Mouse (Mus musculus) midbrain, embryonic 14.5 days (tissue): Measurements from ENCODE around the gene Cartpt. TPM values are rescaled to one million over a fixed set of nuclear protein-coding genes. Genes with fewer than 3 reads are reported as not detected.
"Not testable (repeated sequence)": the region's sequence is repeated elsewhere in the genome, so short reads cannot be mapped to it uniquely, and the experiment has no call there.

ENCODE experiments used
- ATAC-seq: fragments of 200-750 bp; cut with Nextera tagmentation; 2 replicates; pipeline ENCODE4 v1.8.0; 2017; ENCODE audit warnings: moderate number of reproducible peaks, moderate library complexity; ENCODE audit not compliant: low FRiP score, low TSS enrichment
- DNase-seq: peaks from one replicate; pipeline ENCODE4 v3.0.0-alpha.2; 2015
- H3K27ac ChIP-seq: fragments of 300-500 bp; sonication (generic); replicated peaks from 2 replicates; pipeline ENCODE4 v1.5.1; 2014; ENCODE audit warnings: mild to moderate bottlenecking, low read depth, low read length, moderate library complexity
- H3K27me3 ChIP-seq: fragments of 300-500 bp; sonication (generic); 2 replicates; pipeline ENCODE4 v1.6.1; 2014; ENCODE audit warnings: low read length, control low read depth, mixed read lengths; ENCODE audit not compliant: control insufficient read depth, insufficient read depth
- H3K36me3 ChIP-seq: fragments of 300-500 bp; sonication (generic); 2 replicates; pipeline ENCODE4 v1.6.1; 2014; ENCODE audit warnings: low read length, control low read depth; ENCODE audit not compliant: control insufficient read depth, insufficient read depth
- H3K4me1 ChIP-seq: fragments of 300-500 bp; sonication (generic); 2 replicates; pipeline ENCODE4 v1.6.1; 2014; ENCODE audit warnings: mild to moderate bottlenecking, antibody characterized with exemption, low read length, control low read depth; ENCODE audit not compliant: control insufficient read depth, insufficient read depth
- H3K4me2 ChIP-seq: fragments of 300-500 bp; sonication (generic); 2 replicates; pipeline ENCODE4 v1.6.1; 2014; ENCODE audit warnings: mild to moderate bottlenecking, low read length, moderate library complexity
- H3K4me3 ChIP-seq: fragments of 300-500 bp; sonication (generic); replicated peaks from 2 replicates; pipeline ENCODE4 v1.5.1; 2014; ENCODE audit warnings: low read depth, low read length
- H3K9ac ChIP-seq: fragments of 300-500 bp; sonication (generic); replicated peaks from 2 replicates; pipeline ENCODE4 v1.6.1; 2014; ENCODE audit warnings: mild to moderate bottlenecking, low read length, moderate library complexity
- H3K9me3 ChIP-seq: fragments of 300-500 bp; sonication (generic); 2 replicates; pipeline ENCODE4 v1.6.1; 2016; ENCODE audit warnings: low read length, control low read depth, mixed read lengths; ENCODE audit not compliant: control insufficient read depth
- WGBS: fragments of 180-500 bp; shearing (Covaris S2); extraction: QIAGEN DNeasy Blood & Tissue Kit; methylation state at CpG from one replicate; pipeline ENCODE4 v1.1.7; 2014; 5-methylcytosine and 5-hydroxymethylcytosine counted together
- polyA plus RNA-seq: library from polyadenylated mRNA; unstranded; fragments of >200 nt; fragmentation: Nextera tagmentation; extraction: Ambion mirVana; gene quantifications from 2 replicates; pipeline ENCODE4 v1.2.1, GENCODE M21; 2014

Gene Cartpt
- polyA plus RNA-seq, 1 experiment from 2014 or later = 18.4 TPM

DNA sequence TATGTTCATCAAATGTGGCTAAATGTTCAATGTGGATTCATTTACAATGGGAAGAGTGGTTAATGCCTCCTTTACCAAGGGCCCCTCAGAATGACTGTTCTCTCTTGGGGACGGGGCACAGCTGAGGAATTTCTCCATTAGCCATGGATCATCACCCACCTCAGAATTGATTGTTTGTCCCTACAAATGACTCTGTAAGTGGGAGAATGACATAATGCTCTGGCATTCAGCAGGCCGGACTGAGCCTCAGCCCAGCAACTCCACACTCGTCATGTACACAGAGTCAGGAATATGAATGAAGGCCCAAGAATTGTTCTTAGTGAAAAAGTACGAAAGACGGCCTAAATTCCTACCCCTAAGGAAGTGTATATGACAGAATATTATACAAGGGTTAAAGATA is 25.4 kb upstream of the Cartpt start:
- H3K27ac ChIP-seq = no peak overlapping the region
- H3K9me3 ChIP-seq = no peaks in the 10 kb centered on the region
- WGBS = 49% methylated on average over 5 of the region's 5 CpGs
- no peaks in the 10 kb centered on the region for H3K4me1 ChIP-seq
- ATAC-seq (no peak), DNase-seq (no peak)
- no peaks in the 10 kb centered on the region for H3K27me3 ChIP-seq
- H3K4me2 ChIP-seq = no peak overlapping the region
- no peaks in the 10 kb centered on the region for H3K36me3 ChIP-seq
- H3K4me3 ChIP-seq = no peak overlapping the region
- H3K9ac ChIP-seq = no peak overlapping the region

DNA sequence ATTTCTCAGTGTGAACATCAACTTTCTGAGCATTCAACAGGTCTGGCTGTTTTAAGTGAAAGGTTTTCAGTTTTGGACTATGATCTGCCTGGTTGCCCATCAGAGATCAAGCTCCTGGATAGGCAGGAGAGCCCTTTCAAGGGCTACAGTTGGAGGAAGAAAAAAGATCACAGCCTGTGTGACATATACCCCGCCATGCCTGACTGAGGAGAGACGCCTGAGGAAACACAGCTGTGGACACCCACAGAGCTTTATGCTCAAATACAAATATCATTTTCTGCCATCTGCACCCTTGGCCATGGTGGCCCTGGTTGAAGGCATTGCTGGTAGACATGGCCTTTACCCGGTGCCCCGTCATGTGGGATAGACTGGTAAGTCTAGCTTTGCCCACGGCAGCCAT is 14.7 kb upstream of the Cartpt start:
- H3K4me2 ChIP-seq = no peak overlapping the region
- ATAC-seq = no peak

DNA sequence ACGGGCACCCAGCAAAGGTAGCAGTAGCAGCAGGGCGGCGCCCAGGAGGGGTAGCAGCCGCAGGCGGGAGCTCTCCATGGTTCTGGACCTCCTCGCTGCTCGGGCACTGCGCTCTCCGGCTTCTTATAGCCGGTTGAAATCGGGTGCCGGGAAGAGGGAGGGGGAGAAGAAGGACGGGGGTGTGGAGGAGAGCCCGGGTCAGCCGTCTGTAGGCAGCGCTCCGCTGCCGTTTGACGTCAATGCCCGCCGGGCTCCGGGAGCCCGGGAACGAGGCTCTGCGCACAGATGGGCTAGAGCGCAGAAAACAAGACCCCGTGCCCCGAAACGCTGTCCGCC is 366 bp downstream of the Cartpt start:
- 1% methylated on average over 30 of the region's 30 CpGs for WGBS

More for the DNA sequence above, 14.7 kb upstream of the Cartpt start:
- H3K9ac ChIP-seq = no peak overlapping the region
- H3K4me3 ChIP-seq = no peak overlapping the region
- no peaks in the 10 kb centered on the region for H3K9me3 ChIP-seq
- DNase-seq = no peak
- no peaks in the 10 kb centered on the region for H3K27me3 ChIP-seq
- 82% methylated on average over 5 of the region's 5 CpGs for WGBS
- no peak overlapping the region for H3K27ac ChIP-seq
- no peaks in the 10 kb centered on the region for H3K36me3 ChIP-seq
- H3K4me1 ChIP-seq = no peaks in the 10 kb centered on the region

DNA sequence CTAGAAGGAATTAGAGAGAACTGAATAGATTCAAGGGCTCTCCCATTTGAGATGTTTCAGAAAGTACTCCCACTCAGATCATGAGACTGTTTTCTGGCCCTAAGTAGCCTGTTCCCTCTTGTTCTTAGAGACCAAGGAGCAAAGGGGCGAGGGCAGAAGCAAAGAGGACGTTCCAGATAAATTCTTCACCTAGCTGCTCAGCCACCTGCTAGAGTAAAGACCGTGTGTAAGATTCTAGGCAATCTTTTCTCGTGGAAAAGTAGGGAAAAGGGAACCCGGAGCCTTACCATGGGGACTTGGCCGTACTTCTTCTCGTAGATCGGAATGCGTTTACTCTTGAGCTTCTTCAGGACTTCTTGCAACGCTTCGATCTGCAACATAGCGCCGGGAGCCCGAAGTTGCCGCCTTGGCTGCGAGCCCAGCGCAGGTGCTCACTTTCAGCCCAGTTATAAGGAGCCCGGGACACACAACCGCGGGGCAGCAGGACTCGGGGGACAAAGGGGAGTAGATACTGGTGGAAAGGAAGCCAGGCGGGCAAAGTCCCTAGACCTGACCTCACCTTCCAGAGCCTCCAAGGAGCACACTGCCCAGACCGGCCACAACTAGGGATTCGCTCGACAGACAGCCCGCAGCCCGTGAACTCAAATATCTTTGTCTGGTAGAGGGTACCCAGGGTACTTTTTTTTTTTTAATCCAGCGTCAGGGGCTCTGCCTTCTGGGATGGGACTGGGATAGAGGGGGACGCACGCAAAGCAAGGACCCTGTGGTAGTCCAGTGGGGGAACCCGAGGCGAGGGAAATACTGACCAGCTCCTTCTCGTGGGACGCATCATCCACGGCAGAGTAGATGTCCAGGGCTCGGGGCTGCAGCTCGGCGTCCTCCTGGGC is 978 bp downstream of the Cartpt start:
- Histone ChIP-seq H3K27me3 (peaks cover 23% of the 10 kb centered on the region), H3K4me3 (peak overlapping the region; percentile 38), H3K4me2 (peak overlapping the region; percentile 81), H3K4me1 (peaks cover 9% of the 10 kb centered on the region), H3K36me3 (no peaks in the 10 kb centered on the region), H3K9me3 (no peaks in the 10 kb centered on the region), H3K9ac (peak overlapping the region; percentile 45), H3K27ac (no peak overlapping the region)
- 4% methylated on average over 38 of the region's 38 CpGs for WGBS
- DNase-seq (peak; percentile 39), ATAC-seq (no peak)

More for the DNA sequence above, 366 bp downstream of the Cartpt start:
- no peaks in the 10 kb centered on the region for H3K9me3 ChIP-seq
- H3K4me2 ChIP-seq = peak overlapping the region; percentile 81
- no peak overlapping the region for H3K27ac ChIP-seq
- peak; percentile 68 for DNase-seq
- peaks cover 9% of the 10 kb centered on the region for H3K4me1 ChIP-seq
- H3K27me3 ChIP-seq = peaks cover 23% of the 10 kb centered on the region
- H3K36me3 ChIP-seq = no peaks in the 10 kb centered on the region
- ATAC-seq = peak; percentile 50
- H3K9ac ChIP-seq = peak overlapping the region; percentile 45
- H3K4me3 ChIP-seq = peak overlapping the region; percentile 38

DNA sequence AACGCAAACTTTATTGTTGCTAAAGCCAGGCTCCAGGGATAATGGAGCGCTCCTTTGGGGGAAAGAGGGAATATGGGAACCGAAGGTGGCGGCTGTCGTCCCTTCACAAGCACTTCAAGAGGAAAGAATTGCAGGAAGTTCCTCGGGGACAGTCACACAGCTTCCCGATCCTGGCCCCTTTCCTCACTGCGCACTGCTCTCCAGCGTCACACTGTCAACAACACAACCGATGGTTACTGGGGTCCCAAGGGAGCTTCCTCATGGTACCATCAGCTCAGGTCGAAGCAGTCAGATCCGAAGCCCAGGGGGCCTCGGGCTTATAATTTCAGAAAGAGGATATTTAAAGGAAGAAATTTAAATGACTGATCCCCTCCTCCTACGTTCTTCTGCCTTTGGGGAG is 2.1 kb downstream of the Cartpt start:
- 25% methylated on average over 14 of the region's 14 CpGs for WGBS
- no peak overlapping the region for H3K4me2 ChIP-seq

DNA sequence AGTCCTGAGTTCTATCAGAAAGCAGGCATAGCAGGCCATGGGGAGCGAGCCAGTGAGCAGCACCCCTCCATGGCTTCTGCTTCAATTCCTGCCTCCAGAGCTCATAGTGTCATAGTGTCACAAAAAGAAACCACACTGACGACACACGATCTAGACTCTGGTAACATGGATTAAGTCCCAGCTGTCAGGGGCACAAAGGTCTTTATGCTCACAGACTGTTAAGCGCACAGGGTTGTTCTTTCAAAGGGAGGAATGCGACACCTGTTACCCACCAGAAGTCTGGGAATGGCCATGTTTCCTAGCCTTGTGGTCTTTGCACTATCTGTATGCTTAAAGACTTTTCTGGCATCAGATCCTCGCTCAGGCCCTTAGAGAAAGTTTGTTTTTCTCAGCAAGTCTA is 15.3 kb downstream of the Cartpt start:
- H3K36me3 ChIP-seq = no peaks in the 10 kb centered on the region
- H3K9me3 ChIP-seq = no peaks in the 10 kb centered on the region
- 59% methylated on average over 6 of the region's 6 CpGs for WGBS
- no peak overlapping the region for H3K27ac ChIP-seq
- H3K27me3 ChIP-seq = no peaks in the 10 kb centered on the region
- H3K9ac ChIP-seq = no peak overlapping the region
- no peaks in the 10 kb centered on the region for H3K4me1 ChIP-seq
- no peak for DNase-seq
- no peak overlapping the region for H3K4me2 ChIP-seq
- ATAC-seq = no peak
- H3K4me3 ChIP-seq = no peak overlapping the region

More for the DNA sequence above, 2.1 kb downstream of the Cartpt start:
- H3K27me3 ChIP-seq = peaks cover 23% of the 10 kb centered on the region
- H3K4me3 ChIP-seq = no peak overlapping the region
- ATAC-seq (no peak), DNase-seq (peak; percentile 14)
- H3K4me1 ChIP-seq = peaks cover 9% of the 10 kb centered on the region
- no peaks in the 10 kb centered on the region for H3K9me3 ChIP-seq
- H3K9ac ChIP-seq = no peak overlapping the region
- no peaks in the 10 kb centered on the region for H3K36me3 ChIP-seq
- no peak overlapping the region for H3K27ac ChIP-seq

DNA sequence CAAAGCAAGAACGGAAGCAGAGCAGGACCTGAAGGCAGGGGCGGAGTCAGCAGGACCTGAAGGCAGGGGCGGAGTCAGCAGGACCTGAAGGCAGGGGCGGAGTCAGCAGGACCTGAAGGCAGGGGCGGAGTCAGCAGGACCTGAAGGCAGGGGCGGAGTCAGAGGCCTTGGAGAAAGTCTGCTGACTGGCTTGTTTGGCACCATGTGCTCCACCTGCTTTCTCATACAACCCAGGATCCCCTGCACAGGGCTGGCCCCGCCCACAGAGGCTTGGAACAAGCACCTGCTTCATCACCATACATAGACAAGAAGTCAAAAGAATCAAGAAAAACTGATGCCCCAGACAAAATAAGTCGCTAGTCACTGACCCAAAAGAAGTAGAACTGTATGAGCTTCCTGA is 19.1 kb downstream of the Cartpt start:
- not testable (repeated sequence) for ATAC-seq, H3K9me3 ChIP-seq, H3K4me1 ChIP-seq, DNase-seq, H3K27ac ChIP-seq, H3K4me3 ChIP-seq, H3K4me2 ChIP-seq, H3K9ac ChIP-seq, H3K27me3 ChIP-seq, H3K36me3 ChIP-seq
- WGBS = 79% methylated on average over 8 of the region's 8 CpGs

DNA sequence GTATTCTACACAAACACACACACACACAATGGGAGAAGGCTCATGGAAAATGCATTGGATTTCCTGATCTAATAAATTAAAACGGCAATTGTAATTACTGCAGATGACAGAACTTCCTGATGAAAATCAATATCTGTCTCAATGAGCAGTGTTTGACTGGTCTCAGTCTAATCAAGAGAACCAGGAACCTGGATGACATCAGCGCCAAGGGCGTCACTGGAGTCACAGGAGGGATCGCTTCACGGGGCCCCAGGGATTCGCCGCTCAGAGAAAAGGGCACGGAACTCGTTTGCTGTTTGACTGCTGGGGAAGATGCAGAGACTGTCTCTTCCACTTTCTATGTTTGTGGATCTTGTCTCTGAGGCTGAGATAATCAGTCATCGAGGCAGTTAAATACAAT is 21.2 kb downstream of the Cartpt start:
- ATAC-seq = no peak

DNA sequence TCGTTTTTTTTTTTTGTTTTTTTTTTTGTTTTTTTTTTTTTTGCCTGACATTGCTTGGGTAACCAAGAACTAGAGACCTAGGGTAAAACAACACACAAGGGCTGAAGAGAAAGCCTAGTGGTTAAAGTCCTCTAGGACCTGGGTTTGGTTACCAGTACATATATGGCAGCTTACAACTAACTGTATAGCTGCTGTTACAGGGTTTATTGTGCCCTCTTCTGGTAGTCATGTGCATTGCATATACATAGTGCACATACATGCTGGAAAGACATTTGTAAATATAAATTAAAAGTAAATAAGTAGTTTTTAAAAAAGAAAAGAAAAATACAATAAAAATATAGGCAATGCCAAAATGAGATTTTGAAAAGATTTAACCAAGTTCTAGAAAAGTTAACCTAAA is 28.8 kb downstream of the Cartpt start:
- Histone ChIP-seq H3K27me3 (no peaks in the 10 kb centered on the region), H3K9ac (no peak overlapping the region), H3K27ac (no peak overlapping the region), H3K9me3 (no peaks in the 10 kb centered on the region), H3K4me3 (no peak overlapping the region), H3K4me1 (no peaks in the 10 kb centered on the region), H3K36me3 (no peaks in the 10 kb centered on the region), H3K4me2 (no peak overlapping the region)
- 69% methylated on average over 1 of the region's 1 CpGs for WGBS
- DNase-seq (no peak), ATAC-seq (no peak)

More for the DNA sequence above, 21.2 kb downstream of the Cartpt start:
- Histone ChIP-seq H3K9me3 (no peaks in the 10 kb centered on the region), H3K4me2 (no peak overlapping the region), H3K4me3 (no peak overlapping the region), H3K27me3 (no peaks in the 10 kb centered on the region), H3K27ac (no peak overlapping the region), H3K36me3 (no peaks in the 10 kb centered on the region), H3K9ac (no peak overlapping the region), H3K4me1 (no peaks in the 10 kb centered on the region)
- 72% methylated on average over 10 of the region's 10 CpGs for WGBS
- no peak for DNase-seq
